Mouse (Mus musculus) frontal cortex, postnatal 10 days (tissue): ENCODE measurements around the gene Vav3.

Experiments
- DNase-seq, 2 experiments: peaks; one replicate each; pipeline ENCODE4 v3.0.0; 2022; ENCODE audit warnings: low spot score in 2 of 2, mixed read lengths in 1 of 2

The Vav3 gene

DNA sequence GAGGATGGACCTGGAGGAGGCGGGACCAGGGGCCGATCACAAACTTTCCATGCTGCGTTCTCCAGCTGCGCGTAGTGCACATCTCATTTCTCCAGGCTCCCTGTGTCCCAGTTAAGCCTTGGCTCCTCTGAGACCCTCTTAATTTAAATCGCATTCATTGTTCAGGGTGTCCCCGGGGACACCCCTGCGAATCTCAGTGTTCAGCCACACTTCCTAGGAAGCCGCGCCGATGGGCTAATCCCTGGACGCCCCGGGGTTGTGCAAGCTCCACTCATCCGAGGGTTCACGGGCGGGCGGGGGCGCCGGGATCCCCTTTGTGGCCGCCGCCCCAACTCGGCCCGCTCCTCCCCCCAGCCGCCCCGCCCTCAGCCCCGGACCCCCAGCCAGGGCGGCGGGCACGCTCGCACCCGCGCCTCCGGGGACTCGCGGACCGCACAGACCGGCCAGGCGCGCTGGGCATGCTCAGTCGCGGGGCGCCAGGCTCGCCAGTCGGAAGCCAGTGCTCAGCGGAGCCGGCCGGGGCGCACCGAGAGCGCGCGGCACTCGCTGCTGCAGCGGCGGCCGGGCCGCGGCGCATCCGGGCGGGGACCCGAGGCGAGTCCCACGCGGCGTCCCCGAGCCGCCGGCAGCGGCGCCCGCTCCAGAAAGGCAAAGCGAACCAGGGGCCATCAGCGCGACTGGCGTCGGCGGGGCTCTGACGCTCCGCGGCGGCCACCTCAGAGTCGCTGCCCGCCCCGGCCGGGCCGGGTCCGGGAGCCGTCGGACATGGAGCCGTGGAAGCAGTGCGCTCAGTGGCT, at the start of gene Vav3:
Vav3 (plus strand) TSS at position 380 of the 797 bp plus-strand sequence.
- DNase-seq = peak in 1 of 2 experiments; percentile 54

DNA sequence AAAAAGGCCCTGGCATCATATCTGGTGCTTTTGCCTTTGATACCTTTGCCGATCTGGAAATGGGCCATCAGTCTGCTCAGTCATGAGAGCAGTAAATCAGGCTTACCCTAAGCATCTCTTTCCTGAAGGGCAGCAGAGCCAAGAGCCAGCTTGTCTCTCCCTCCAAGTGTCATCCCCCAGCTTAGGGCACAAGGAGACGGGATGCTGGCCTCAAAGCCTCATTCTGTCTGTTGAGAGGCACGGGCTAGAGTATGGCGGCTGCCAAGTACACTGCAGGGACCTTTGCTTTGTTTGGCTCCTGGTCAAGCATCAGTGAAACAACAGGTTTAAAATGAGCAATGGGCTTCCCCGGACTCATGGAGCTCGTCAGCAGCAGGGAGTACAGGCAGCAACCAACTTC, 41.6 kb upstream of the Vav3 start:
- DNase-seq = no peak

GRCm38 (mm10) chr3:109299303-109300074, 41.0 kb upstream of the Vav3 start:
- no peak for DNase-seq

DNA sequence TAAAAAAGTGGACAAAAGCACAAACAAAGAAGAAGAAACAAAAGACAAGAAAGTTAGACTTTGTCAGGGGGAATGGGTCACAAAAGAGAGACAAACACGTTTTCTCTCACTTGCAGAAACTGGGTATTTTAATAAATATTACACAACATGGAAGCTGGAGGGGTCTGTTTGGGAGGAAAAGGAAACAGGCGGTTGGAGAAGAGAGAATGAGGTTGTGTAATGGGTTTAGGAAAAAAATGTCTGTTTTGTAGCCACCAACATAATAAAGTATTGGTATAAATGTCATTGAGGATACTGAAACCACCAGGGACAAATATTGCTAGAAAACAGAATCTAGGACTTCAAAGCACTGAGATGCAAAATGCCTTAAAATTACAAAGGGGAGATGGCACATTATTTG, 38.4 kb upstream of the Vav3 start:
- no peak for DNase-seq

DNA sequence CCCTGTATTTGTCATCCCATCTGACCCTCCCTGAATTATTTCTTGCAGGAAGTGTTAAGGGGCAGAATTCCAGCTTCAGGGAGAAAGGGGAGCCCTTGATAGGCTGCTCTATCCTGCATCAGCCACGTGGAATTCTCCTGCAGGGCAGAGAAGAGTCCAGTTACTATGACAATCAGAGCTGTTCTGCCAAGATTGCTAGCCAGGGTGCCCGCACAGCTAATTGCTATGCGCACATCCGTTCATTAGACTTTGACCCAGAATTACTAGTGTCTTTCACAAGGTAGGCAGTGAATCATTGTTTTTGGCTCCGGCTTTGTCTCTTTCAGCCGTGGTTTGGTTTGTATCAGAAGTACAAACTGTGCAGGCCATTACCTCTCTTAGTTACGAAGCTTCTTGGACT, 33.0 kb upstream of the Vav3 start:
- DNase-seq = peak; percentile 12 to 16

GRCm38 (mm10) chr3:109308468-109308867, 32.0 kb upstream of the Vav3 start:
- no peak for DNase-seq

GRCm38 (mm10) chr3:109309317-109310265, 30.9 kb upstream of the Vav3 start:
- DNase-seq = no peak

DNA sequence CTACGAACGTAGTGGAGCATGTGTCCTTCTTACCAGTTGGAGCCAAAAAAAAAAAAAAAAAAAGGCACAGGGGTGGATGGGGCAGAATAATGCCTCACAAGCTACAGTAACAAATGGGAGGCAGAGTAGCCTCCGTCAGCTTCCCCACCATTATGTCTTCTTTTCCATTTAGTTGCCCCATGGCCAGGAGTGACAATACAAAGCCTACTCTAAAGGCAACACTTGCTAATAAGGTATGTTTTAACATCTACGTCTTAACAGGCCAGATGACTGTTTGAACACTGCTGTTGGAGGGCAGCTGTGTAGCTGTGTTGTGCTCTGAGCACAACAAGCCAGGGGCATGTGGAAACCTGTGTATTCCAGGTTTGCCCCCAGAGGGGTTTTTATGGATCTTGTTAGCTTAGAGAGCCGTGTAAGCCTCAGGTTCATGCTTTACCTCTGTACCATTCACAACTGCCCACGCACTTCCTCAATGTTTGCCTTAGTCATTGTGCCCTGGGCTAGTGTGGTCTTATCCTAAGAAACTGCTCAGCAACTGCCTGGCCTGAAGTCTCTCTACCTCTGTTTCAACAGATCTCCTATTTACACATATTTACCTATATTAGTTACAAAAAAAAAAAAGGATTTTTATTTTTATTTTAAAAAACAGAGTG, 29.2 kb upstream of the Vav3 start:
- DNase-seq = no peak

- no peak for DNase-seq
Observed at GRCm38 (mm10) chr3:109311875-109312274, 28.6 kb upstream of the Vav3 start.

DNA sequence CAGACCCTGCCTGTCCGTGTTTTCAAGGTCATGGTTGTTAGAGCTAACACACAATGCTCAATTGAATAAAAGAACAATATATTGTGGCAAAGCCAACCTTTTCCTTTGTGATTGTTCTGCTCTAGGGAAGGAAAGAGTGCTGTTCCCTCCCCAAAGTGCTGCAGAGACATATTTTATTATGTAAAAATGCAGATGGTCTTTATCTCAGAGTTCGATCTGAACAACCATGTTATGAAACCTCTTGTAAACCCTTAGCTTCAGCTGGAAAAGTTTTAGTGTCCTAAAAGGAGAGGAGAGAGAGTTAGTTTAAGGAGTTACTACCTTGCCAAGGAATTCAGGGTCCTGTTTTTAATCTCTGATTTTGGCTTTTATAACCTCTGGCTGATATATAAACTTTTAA, 27.0 kb upstream of the Vav3 start:
- no peak for DNase-seq

DNA sequence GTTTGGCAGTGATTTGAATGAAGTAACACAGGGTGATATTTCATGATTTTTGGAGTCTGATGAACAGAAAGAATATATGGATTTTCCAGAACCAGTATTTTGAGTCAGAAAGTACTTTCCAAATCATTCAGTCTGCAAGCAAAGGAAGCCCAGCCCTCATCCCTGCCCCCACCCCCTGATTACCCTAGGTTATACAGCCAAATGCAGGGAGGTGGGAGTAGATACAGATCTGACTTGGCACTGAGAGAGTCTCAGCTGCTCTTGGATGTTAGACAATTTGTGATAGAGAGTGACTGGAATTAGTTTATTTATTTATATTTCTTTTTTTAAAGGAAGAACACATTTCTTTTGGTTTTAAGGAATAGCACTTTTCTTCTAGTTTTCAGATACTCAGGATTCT, 18.2 kb upstream of the Vav3 start:
- DNase-seq = no peak

DNA sequence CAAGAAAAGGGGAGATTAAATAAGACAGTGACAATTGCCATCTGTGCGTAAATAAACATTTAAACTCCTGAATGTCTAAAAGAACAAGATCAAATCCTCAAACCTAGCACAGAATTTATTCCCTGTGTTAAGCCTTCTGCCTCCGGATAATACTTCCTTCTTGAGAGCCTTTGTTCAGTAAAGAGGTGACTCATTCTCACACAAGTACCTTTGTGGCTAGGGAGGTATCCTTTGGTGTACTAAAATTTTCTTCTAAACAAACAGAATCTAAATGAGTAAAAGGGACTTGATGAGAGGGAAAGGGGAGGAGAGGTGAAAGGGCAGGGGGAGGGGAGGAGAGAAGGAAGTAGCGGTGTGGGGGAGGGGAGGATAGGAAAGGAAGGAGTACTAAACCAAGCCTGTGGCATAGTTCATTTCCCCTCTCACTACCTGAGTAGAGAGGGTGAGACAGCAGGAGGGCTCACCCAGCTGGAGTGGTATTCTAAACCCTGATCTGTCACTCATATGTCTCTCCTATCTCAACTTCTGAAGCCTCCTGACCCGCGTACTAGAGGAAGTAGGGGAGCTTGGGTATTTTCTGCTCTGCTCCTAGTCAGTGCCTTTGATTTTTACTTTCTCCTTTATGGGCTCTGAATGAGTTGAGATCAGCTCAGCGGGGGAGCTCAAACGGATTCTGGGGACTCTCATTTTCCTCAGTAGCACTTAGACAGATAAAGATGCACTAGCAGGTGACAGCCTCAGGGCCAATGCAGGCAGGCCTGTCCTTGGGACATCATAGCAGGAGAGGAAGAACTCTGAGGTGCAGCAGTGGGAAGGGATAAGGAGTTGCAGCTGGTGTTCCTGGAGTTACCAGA, 16.8 kb upstream of the Vav3 start:
- no peak for DNase-seq

- no peak for DNase-seq
Observed at GRCm38 (mm10) chr3:109327128-109327527, 13.3 kb upstream of the Vav3 start.

GRCm38 (mm10) chr3:109332755-109333154, 7.7 kb upstream of the Vav3 start:
- DNase-seq = no peak

DNA sequence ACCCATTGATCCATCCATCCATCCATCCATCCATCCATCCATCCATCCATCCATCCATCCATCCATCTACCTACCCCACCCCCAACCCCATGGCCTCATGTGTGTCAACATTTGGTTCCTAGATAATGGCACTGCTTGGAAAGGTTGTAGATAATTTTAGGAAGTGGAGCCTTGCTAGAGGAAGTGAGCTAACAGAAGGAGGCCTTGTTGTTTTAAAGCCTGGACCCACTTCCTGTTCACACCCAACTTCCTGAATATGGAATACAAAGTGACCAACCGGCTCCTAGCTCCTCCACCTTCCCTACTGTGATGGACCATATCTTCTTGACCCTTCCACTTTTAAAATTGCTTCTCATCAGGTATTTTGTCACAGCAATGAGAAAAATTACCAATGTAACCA, 5.0 kb upstream of the Vav3 start:
- no peak for DNase-seq

GRCm38 (mm10) chr3:109339290-109339689, 1.2 kb upstream of the Vav3 start:
- DNase-seq = no peak

GRCm38 (mm10) chr3:109339941-109340273, 546 bp upstream of the Vav3 start:
- peak in 1 of 2 experiments; percentile 17 for DNase-seq

DNA sequence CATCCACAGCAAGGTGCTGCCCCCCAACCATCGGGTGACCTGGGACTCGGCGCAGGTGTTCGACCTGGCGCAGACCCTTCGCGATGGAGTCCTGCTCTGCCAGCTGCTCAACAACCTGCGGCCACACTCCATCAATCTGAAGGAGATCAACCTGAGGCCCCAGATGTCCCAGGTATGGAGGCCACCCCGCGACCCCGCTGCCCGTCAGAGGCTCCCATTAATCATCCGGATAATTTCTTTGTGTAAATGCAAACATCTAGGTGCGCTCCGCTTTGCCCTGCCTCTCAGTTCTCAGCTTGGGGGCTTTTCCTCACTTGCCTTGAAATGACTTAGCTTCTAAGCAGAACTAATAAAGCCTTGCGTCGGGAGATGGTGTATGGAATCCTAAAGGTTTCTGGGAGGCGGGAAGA, 623 bp downstream of the Vav3 start:
- DNase-seq = no peak

DNA sequence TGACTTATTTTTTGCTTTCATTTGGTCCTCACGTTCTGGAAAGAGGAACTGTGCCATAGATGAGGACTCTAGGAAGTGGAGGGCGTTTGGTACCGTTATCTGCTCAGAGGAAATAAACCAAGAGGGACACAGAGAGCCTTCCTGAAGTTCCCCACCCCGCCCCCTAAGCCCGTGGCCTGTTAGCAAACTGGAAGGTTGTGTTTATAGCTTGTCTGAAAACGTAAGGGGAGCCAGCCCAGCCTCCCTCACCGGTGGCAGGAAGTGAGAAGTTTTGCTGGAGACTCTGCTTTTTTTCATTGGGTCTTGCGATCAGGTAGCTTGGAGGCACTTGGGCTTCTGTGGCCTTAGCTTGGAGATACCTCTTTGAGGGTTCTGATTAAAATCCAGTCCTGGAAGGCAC, 1.2 kb downstream of the Vav3 start:
- no peak for DNase-seq

DNA sequence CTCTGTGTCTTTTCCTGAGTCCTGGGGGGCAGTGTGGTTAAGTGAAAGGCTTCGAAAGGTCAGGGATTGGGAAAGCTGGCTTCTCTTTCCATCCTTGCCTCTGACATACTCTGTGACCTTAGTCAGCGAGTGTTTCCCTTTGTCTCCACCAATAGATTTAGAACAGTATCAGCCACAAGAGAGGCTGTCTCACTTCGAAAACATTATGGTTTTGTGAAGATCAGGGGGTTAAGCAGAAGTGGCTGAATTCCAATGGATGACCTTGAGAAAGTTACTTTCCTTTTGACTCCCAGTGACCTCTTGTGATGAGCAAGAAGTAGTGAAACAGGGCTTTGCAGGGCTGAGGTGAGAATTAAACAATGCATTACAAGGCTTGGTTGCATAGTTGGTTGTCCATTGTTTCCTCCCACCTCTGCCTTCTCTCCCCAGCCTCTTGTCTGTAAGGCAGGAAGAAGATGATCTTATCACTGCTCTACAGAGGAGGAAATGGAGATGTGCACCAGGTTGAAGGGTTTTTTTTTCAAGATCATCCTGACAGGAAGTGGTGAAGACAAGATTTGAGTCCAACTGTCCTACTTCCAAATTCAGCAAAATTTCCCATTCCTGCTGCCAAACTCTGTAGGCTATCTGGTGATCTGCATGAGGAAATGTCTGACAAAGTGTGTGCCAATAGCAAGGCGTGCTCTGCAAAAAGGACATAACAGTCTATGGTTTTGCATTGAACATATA, 11.7 kb downstream of the Vav3 start:
- DNase-seq = no peak
